Mouse (Mus musculus) megakaryocyte, embryonic 14.5 days (primary cell): ENCODE results near the gene Pik3ca.

ENCODE experiments used
- FLI1 ChIP-seq: IDR thresholded peaks from 2 replicates; pipeline ENCODE4 v1.6.1; 2012; ENCODE audit warnings: low read length, inconsistent platforms, mixed read lengths
- GATA1 ChIP-seq: IDR thresholded peaks from 3 replicates; pipeline ENCODE4 v1.6.1; 2012; ENCODE audit warnings: mixed read lengths, low read length, inconsistent platforms, borderline replicate concordance

DNA sequence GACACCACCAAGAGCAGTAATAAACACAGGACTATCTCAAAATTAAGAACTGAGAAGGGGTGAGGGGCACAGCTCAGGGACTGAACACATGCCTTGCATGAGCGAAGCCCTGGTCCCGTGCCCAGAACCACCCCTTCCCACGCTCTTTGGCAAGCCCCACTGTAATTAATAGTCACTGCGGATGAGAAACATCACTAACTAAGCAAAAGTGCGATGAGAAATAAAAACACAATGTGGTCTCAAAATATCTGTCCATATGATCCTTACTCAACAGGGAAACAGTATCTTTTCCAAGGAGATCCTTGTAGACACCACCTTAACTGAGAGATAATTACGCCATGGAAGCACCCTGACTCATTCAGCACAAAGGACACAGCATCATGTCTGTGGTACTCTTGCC is 49.6 kb upstream of the Pik3ca start:
- no peak for TF ChIP-seq GATA1
- TF ChIP-seq FLI1: no peak
